Mouse (Mus musculus): ENCODE measurements around the gene Pth1r.

- TF ChIP-seq POLR2A (IDR thresholded peaks at IDR 0.05; ENCODE audit: borderline replicate concordance, extremely low read depth, insufficient read depth, insufficient read length, poor library complexity, severe bottlenecking): no peak
- TF ChIP-seq CTCF (IDR thresholded peaks at IDR 0.05; ENCODE audit: borderline replicate concordance, extremely low read depth, insufficient read depth, insufficient read length): peak; percentile 70
Observed at GRCm38 (mm10) chr9:110672462-110673106, 74.4 kb downstream of the Pth1r start.

Measured in brain, embryonic 14.5 days (tissue).